Mouse (Mus musculus) embryonic facial prominence, embryonic 11.5 days (tissue): ENCODE measurements at regions not wholly inside any gene's neighbourhood (a gene's known extent, or its start where the extent isn't known, plus 50 kb on each side); places are given as distances from the start of the nearest gene placed in this dataset.

Experiments used
- ATAC-seq: fragments of 200-750 bp; cut with Nextera tagmentation; replicated peaks from 2 replicates; pipeline ENCODE4 v1.8.0; 2017; ENCODE audit warnings: low read depth; ENCODE audit not compliant: insufficient number of reproducible peaks, low FRiP score, low TSS enrichment
- DNase-seq: peaks from one replicate; pipeline ENCODE4 v3.0.0-alpha.2; 2015; ENCODE audit warnings: low spot score
- H3K27ac ChIP-seq: fragments of 300-500 bp; sonication (generic); replicated peaks from 2 replicates; pipeline ENCODE4 v1.5.1; 2014; ENCODE audit warnings: mild to moderate bottlenecking, low read depth, low read length, control low read depth
- H3K27me3 ChIP-seq: fragments of 300-500 bp; sonication (generic); 2 replicates; pipeline ENCODE4 v1.6.1; 2014; ENCODE audit warnings: mild to moderate bottlenecking, low read length, moderate library complexity, mixed read lengths; ENCODE audit not compliant: control insufficient read depth, insufficient read depth
- H3K36me3 ChIP-seq: fragments of 300-500 bp; sonication (generic); replicated peaks from 2 replicates; pipeline ENCODE4 v1.6.1; 2014; ENCODE audit warnings: low read depth, mild to moderate bottlenecking, low read length, moderate library complexity, mixed read lengths; ENCODE audit not compliant: control insufficient read depth, insufficient read depth
- H3K4me1 ChIP-seq: fragments of 300-500 bp; sonication (generic); 2 replicates; pipeline ENCODE4 v1.6.1; 2014; ENCODE audit warnings: low read length, mixed read lengths; ENCODE audit not compliant: control insufficient read depth, insufficient read depth
- H3K4me2 ChIP-seq: fragments of 300-500 bp; sonication (generic); 2 replicates; pipeline ENCODE4 v1.6.1; 2014; ENCODE audit warnings: low read depth, mild to moderate bottlenecking, control low read depth, low read length, moderate library complexity
- H3K4me3 ChIP-seq: fragments of 300-500 bp; sonication (generic); 2 replicates; pipeline ENCODE4 v1.5.1; 2014; ENCODE audit warnings: low read depth, low read length, control low read depth
- H3K9ac ChIP-seq: fragments of 300-500 bp; sonication (generic); replicated peaks from 2 replicates; pipeline ENCODE4 v1.6.1; 2014; ENCODE audit warnings: mild to moderate bottlenecking, control low read depth, low read length
- H3K9me3 ChIP-seq: fragments of 300-500 bp; sonication (generic); replicated peaks from 2 replicates; pipeline ENCODE4 v1.6.1; 2016; ENCODE audit warnings: mild to moderate bottlenecking, low read length, inconsistent platforms, mixed read lengths; ENCODE audit not compliant: control insufficient read depth
- WGBS: fragments of 180-500 bp; shearing (Covaris S2); extraction: QIAGEN DNeasy Blood & Tissue Kit; methylation state at CpG from one replicate; pipeline ENCODE4 v1.1.7; 2014; 5-methylcytosine and 5-hydroxymethylcytosine counted together

- H3K9me3 ChIP-seq, result no peaks in the 10 kb centered on the region
- ATAC-seq, result no peak
- no peaks in the 10 kb centered on the region for H3K27me3 ChIP-seq
- H3K4me2 ChIP-seq, result no peak overlapping the region
- no peaks in the 10 kb centered on the region for H3K36me3 ChIP-seq
- 60% methylated on average over 2 of the region's 2 CpGs for WGBS
- no peak overlapping the region for H3K4me3 ChIP-seq
- H3K27ac ChIP-seq, result no peak overlapping the region
- DNase-seq, result peak; percentile 23
- no peaks in the 10 kb centered on the region for H3K4me1 ChIP-seq
- no peak overlapping the region for H3K9ac ChIP-seq
Measured at GRCm38 (mm10) chr2:80717979-80718378, 100.9 kb downstream of the Nup35 start.

- ATAC-seq (no peak), DNase-seq (no peak)
- Histone ChIP-seq H3K9ac (no peak overlapping the region), H3K4me1 (no peaks in the 10 kb centered on the region), H3K27me3 (no peaks in the 10 kb centered on the region), H3K36me3 (no peaks in the 10 kb centered on the region), H3K4me3 (no peak overlapping the region), H3K27ac (no peak overlapping the region), H3K4me2 (no peak overlapping the region), H3K9me3 (no peaks in the 10 kb centered on the region)
- WGBS, result 77% methylated on average over 5 of the region's 5 CpGs
Measured at GRCm38 (mm10) chr2:80724085-80724484, 107.0 kb downstream of the Nup35 start.

GRCm38 (mm10) chr2:80731324-80731723 lies 114.3 kb downstream of the Nup35 start:
- H3K4me3 ChIP-seq, result no peak overlapping the region
- no peak overlapping the region for H3K9ac ChIP-seq
- no peaks in the 10 kb centered on the region for H3K9me3 ChIP-seq
- WGBS, result 82% methylated on average over 3 of the region's 3 CpGs
- H3K27ac ChIP-seq, result no peak overlapping the region
- ATAC-seq (no peak), DNase-seq (no peak)
- H3K4me1 ChIP-seq, result no peaks in the 10 kb centered on the region
- no peaks in the 10 kb centered on the region for H3K27me3 ChIP-seq
- no peaks in the 10 kb centered on the region for H3K36me3 ChIP-seq
- no peak overlapping the region for H3K4me2 ChIP-seq

DNA sequence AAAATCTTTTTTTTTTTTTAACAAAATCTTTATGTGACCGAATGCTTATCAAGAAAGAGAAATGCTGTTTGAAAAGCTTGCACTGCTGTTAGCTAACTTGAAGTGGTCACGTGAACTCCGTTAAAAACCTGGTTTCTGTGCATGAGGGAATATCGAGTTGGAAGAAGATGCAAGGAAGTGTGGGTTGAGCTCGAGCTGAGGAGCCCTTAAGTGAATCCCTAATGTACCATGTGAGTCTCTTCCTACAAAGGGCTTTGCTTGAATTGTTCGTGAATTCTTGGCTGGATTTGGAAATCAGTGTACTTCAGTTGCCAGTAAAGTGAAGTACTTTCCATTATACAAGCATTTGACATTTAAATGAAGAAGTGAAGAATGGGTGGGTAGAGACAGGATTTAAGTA lies 129.7 kb downstream of the Nup35 start:
- no peaks in the 10 kb centered on the region for H3K9me3 ChIP-seq
- no peaks in the 10 kb centered on the region for H3K27me3 ChIP-seq
- H3K4me1 ChIP-seq, result no peaks in the 10 kb centered on the region
- H3K27ac ChIP-seq, result no peak overlapping the region
- no peak overlapping the region for H3K4me3 ChIP-seq
- 74% methylated on average over 6 of the region's 6 CpGs for WGBS
- no peak overlapping the region for H3K4me2 ChIP-seq
- no peak overlapping the region for H3K9ac ChIP-seq
- no peaks in the 10 kb centered on the region for H3K36me3 ChIP-seq
- no peak for ATAC-seq
- DNase-seq, result no peak

GRCm38 (mm10) chr2:80762013-80762612 lies 145.1 kb downstream of the Nup35 start:
- no peaks in the 10 kb centered on the region for H3K4me1 ChIP-seq
- WGBS, result 36% methylated on average over 3 of the region's 3 CpGs
- DNase-seq, result peak; percentile 82
- H3K27me3 ChIP-seq, result no peaks in the 10 kb centered on the region
- H3K36me3 ChIP-seq, result no peaks in the 10 kb centered on the region
- no peaks in the 10 kb centered on the region for H3K9me3 ChIP-seq
- H3K4me3 ChIP-seq, result no peak overlapping the region
- ATAC-seq, result no peak
- H3K4me2 ChIP-seq, result no peak overlapping the region
- no peak overlapping the region for H3K9ac ChIP-seq
- H3K27ac ChIP-seq, result no peak overlapping the region

- Histone ChIP-seq H3K9ac (no peak overlapping the region), H3K36me3 (no peaks in the 10 kb centered on the region), H3K27me3 (no peaks in the 10 kb centered on the region), H3K4me1 (no peaks in the 10 kb centered on the region), H3K9me3 (no peaks in the 10 kb centered on the region), H3K27ac (no peak overlapping the region), H3K4me3 (no peak overlapping the region), H3K4me2 (no peak overlapping the region)
- peak; percentile 58 for DNase-seq
- 42% methylated on average over 5 of the region's 5 CpGs for WGBS
- ATAC-seq, result no peak
Measured at GRCm38 (mm10) chr2:80771176-80771575, 154.1 kb downstream of the Nup35 start.

- H3K9ac ChIP-seq, result no peak overlapping the region
- no peaks in the 10 kb centered on the region for H3K36me3 ChIP-seq
- H3K4me2 ChIP-seq, result no peak overlapping the region
- no peak overlapping the region for H3K4me3 ChIP-seq
- ATAC-seq, result no peak
- DNase-seq, result no peak
- no peak overlapping the region for H3K27ac ChIP-seq
- H3K9me3 ChIP-seq, result no peaks in the 10 kb centered on the region
- H3K27me3 ChIP-seq, result no peaks in the 10 kb centered on the region
- WGBS, result 72% methylated on average over 3 of the region's 3 CpGs
- H3K4me1 ChIP-seq, result no peaks in the 10 kb centered on the region
Measured at GRCm38 (mm10) chr2:80772455-80772854, 155.4 kb downstream of the Nup35 start.

- Histone ChIP-seq H3K36me3 (no peaks in the 10 kb centered on the region), H3K4me3 (no peak overlapping the region), H3K27ac (no peak overlapping the region), H3K9ac (no peak overlapping the region), H3K27me3 (no peaks in the 10 kb centered on the region), H3K4me1 (no peaks in the 10 kb centered on the region), H3K9me3 (no peaks in the 10 kb centered on the region), H3K4me2 (no peak overlapping the region)
- 75% methylated on average over 4 of the region's 4 CpGs for WGBS
- no peak for ATAC-seq
- DNase-seq, result no peak
Measured at GRCm38 (mm10) chr2:80786370-80786769, 169.3 kb downstream of the Nup35 start.
